ENCODE assay signal across 16 mouse cellular contexts in genomic region chr11:94456347-94456746, GRCm38 (mm10). TPM values are rescaled to one million over a fixed set of nuclear protein-coding genes. Genes with fewer than 3 reads are reported as not detected.
DNase-seq lines count a peak whose midpoint lies in the region; ATAC-seq and TF ChIP-seq lines count a peak whose summit lies in the region.
"Had no signal": no experiment of that assay in that cellular context is flagged by ENCODE, and none has a peak within 500 bp of the region (broad histone marks: within the 10 kb centered on the region; RNA-seq: fewer than 3 reads in every experiment).

No protein-coding gene starts in this region.

- intact Hi-C loops in gastrocnemius, postnatal 36 days (cut with DNase I), result no loop called here

- H3K9me3 ChIP-seq in MEL (replicated peaks; ENCODE audit: insufficient read depth, low read length), result no peaks in the 10 kb centered on the region
- H3K9me3 ChIP-seq: G1E; neural tube, embryonic 13.5 days had no signal

- ATAC-seq in frontal cortex, adult (ENCODE audit: low TSS enrichment), result peak; percentile 24
- peak; percentile 91 for ATAC-seq in erythroid progenitor cell, adult 5-6 weeks (replicated peaks; ENCODE audit: low FRiP score, poor library complexity, severe bottlenecking)
- ATAC-seq in megakaryocyte-erythroid progenitor cell, adult 5-6 weeks (replicated peaks; ENCODE audit: low FRiP score, low TSS enrichment, poor library complexity, severe bottlenecking), result peak; percentile 95
- ATAC-seq: activated CD4-positive, CD25-positive, alpha-beta regulatory T cell, adult 4 months; inflammation-experienced regulatory T-cells, adult 6 months; midbrain, embryonic 16.5 days had no signal

- TF ChIP-seq CTCF in MEL (IDR thresholded peaks at IDR 0.05 in 2 of 3, conservative IDR thresholded peaks at IDR 0.05 in 1 of 3; ENCODE audit: control insufficient read depth in 1 of 3, insufficient read depth in 1 of 3, low read depth in 2 of 3, low read length in 3 of 3, poor library complexity in 1 of 3, severe bottlenecking in 1 of 3), result no peak

- H3K27ac ChIP-seq in MEL (ENCODE audit: control insufficient read depth, low read depth, low read length), result no peak overlapping the region
- H3K27ac ChIP-seq: neural tube, embryonic 13.5 days had no signal

- 0 out of 4 replicates have a peak, but pooled peaks of 1 of the 2 experiments have one; percentile 8 for TF ChIP-seq EP300 in MEL (IDR thresholded peaks at IDR 0.05; ENCODE audit: low read depth in 1 of 2, low read length in 2 of 2)

- peaks cover 2 to 10% of the 10 kb centered on the region in 2 experiments for H3K27me3 ChIP-seq in MEL (ENCODE audit: control insufficient read depth in 1 of 2, insufficient read depth in 2 of 2, low read length in 2 of 2)
- H3K27me3 ChIP-seq: neural tube, embryonic 13.5 days had no signal

- H3K9ac ChIP-seq in MEL (ENCODE audit: control insufficient read depth, low read depth, low read length, poor library complexity, severe bottlenecking), result no peak overlapping the region
- H3K9ac ChIP-seq: lung, embryonic 14.5 days had no signal

- H3K79me2 ChIP-seq in MEL (ENCODE audit: control insufficient read depth, insufficient read depth, low read length, poor library complexity), result no peaks in the 10 kb centered on the region

- H3K36me3 ChIP-seq in MEL (ENCODE audit: control insufficient read depth in 1 of 2, insufficient read depth in 2 of 2, low read length in 2 of 2), result no peaks in the 10 kb centered on the region
- H3K36me3 ChIP-seq: G1E had no signal

- no peak for DNase-seq in frontal cortex, postnatal 10 days (ENCODE audit: low spot score in 2 of 2)
- DNase-seq in MEL (ENCODE audit: low read depth, low spot score), result peak; percentile 30
- DNase-seq in embryo, embryonic 10.5 days (ENCODE audit: low spot score), result no peak
- no peak for DNase-seq in layer of hippocampus, adult 11-12 months (ENCODE audit: low spot score)
- DNase-seq in gastrocnemius, postnatal 36 days, result no peak
- DNase-seq: cerebellum, postnatal 25 days; lung, embryonic 14.5 days had no signal

- H3K4me1 ChIP-seq in MEL (ENCODE audit: control insufficient read depth in 1 of 2, insufficient read depth in 2 of 2, low read length in 2 of 2), result peaks cover 0 to 3% of the 10 kb centered on the region in 2 experiments; a peak in 1 of 4 replicates

- no peak overlapping the region for H3K4me3 ChIP-seq in MEL (ENCODE audit: control insufficient read depth in 1 of 2, insufficient read depth in 1 of 2, low read depth in 2 of 2, low read length in 2 of 2)
- H3K4me3 ChIP-seq: neural tube, embryonic 13.5 days had no signal

- no peak for TF ChIP-seq POLR2A in MEL (IDR thresholded peaks at IDR 0.05; ENCODE audit: control insufficient read depth in 1 of 2, insufficient read depth in 1 of 2, low read depth in 1 of 2, low read length in 2 of 2, poor library complexity in 1 of 2)

- TF ChIP-seq RAD21 in MEL (IDR thresholded peaks at IDR 0.05; ENCODE audit: low read depth, low read length), result no peak

TF ChIP-seq in MEL, 35 proteins besides CTCF, POLR2A, EP300 and RAD21:
- TF ChIP-seq RCOR1 (IDR thresholded peaks at IDR 0.05; ENCODE audit: low read depth, low read length) (no peak), ZKSCAN1 (IDR thresholded peaks at IDR 0.05; ENCODE audit: low read depth, low read length) (no peak), TBP (IDR thresholded peaks at IDR 0.05; ENCODE audit: low read depth, low read length) (no peak), KAT2A (conservative IDR thresholded peaks at IDR 0.05; ENCODE audit: low read depth, low read length) (no peak), MAFK (IDR thresholded peaks at IDR 0.05; ENCODE audit: borderline replicate concordance, low read depth, low read length) (no peak), NRF1 (IDR thresholded peaks at IDR 0.05; ENCODE audit: insufficient read depth, low read depth, low read length, poor library complexity, severe bottlenecking) (no peak), GATA1 (IDR thresholded peaks at IDR 0.05; ENCODE audit: low read depth, low read length) (no peak), CHD1 (IDR thresholded peaks at IDR 0.05; ENCODE audit: low read depth, low read length) (no peak), GABPA (IDR thresholded peaks at IDR 0.05; ENCODE audit: low read depth, low read length) (no peak), POLR2AphosphoS2 (IDR thresholded peaks at IDR 0.05; ENCODE audit: low read length) (no peak), ETS1 (IDR thresholded peaks at IDR 0.05; ENCODE audit: low read depth, low read length) (no peak), ZC3H11A (IDR thresholded peaks at IDR 0.05; ENCODE audit: low read depth, low read length) (no peak), ZNF384 (IDR thresholded peaks at IDR 0.05; ENCODE audit: low read depth, low read length) (no peak), NELFE (IDR thresholded peaks at IDR 0.05; ENCODE audit: low read depth, low read length) (no peak), MAZ (IDR thresholded peaks at IDR 0.05; ENCODE audit: low read depth, low read length) (no peak), ELF1 (IDR thresholded peaks at IDR 0.05; ENCODE audit: low read depth, low read length) (no peak)

RNA-seq across cellular contexts. Expression of gene Cacna1g, which starts 17.7 kb away (rescaled TPM):
- 0.04 TPM in 1 of 2 replicates, not detected in the other for total RNA-seq in MEL (2012; rRNA removed)
- polyA plus RNA-seq in MEL (2012; ENCODE audit: insufficient read depth in 1 of 2, insufficient read length in 2 of 2, low read depth in 1 of 2, low replicate concordance in 2 of 2, missing spikeins in 1 of 2), result under 1 TPM in 1 of 2 experiments, not detected in 1; 0.01 TPM
- total RNA-seq in erythroid progenitor cell, adult 5-6 weeks (2015; ENCODE audit: low replicate concordance), result 208 and 236 TPM in 2 replicates
- total RNA-seq in erythroid progenitor cell, adult 5-6 weeks (2017; ENCODE audit: low replicate concordance), result 142 TPM in 2 replicates
- 0.35 and 1.9 TPM in 2 replicates for total RNA-seq in megakaryocyte-erythroid progenitor cell, adult 5-6 weeks (2014; fragmentation: Nextera tagmentation)
- 0.04 and 3.8 TPM in 2 replicates for total RNA-seq in megakaryocyte-erythroid progenitor cell, adult 5-6 weeks (2017)
- 1 to 10 TPM; 2.0 to 3.0 TPM for total RNA-seq in gastrocnemius, postnatal 36 days (2021)
- polyA plus RNA-seq: activated CD4-positive, CD25-positive, alpha-beta regulatory T cell, adult 4 months; G1E; inflammation-experienced regulatory T-cells, adult 6 months had no signal

RNA-seq across cellular contexts. Expression of gene Spata20, which starts 29.6 kb away (rescaled TPM):
- not detected in 2 replicates for total RNA-seq in MEL (2012; rRNA removed)
- not detected for polyA plus RNA-seq in MEL (2012; ENCODE audit: insufficient read depth in 1 of 2, insufficient read length in 2 of 2, low read depth in 1 of 2, low replicate concordance in 2 of 2, missing spikeins in 1 of 2)
- not detected in 2 replicates for total RNA-seq in erythroid progenitor cell, adult 5-6 weeks (2015; ENCODE audit: low replicate concordance)
- not detected in 2 replicates for total RNA-seq in erythroid progenitor cell, adult 5-6 weeks (2017; ENCODE audit: low replicate concordance)
- not detected in 2 replicates for total RNA-seq in megakaryocyte-erythroid progenitor cell, adult 5-6 weeks (2014; fragmentation: Nextera tagmentation)
- not detected in 2 replicates for total RNA-seq in megakaryocyte-erythroid progenitor cell, adult 5-6 weeks (2017)
- not detected for total RNA-seq in gastrocnemius, postnatal 36 days (2021)
- total RNA-seq: G1E; gastrocnemius, adult 8-10 months had no signal
- polyA plus RNA-seq: activated CD4-positive, CD25-positive, alpha-beta regulatory T cell, adult 4 months; G1E; inflammation-experienced regulatory T-cells, adult 6 months had no signal

RNA-seq across cellular contexts. Expression of gene Epn3, which starts 43.4 kb away (rescaled TPM):
- not detected in 2 replicates for total RNA-seq in MEL (2012; rRNA removed)
- polyA plus RNA-seq in MEL (2012; ENCODE audit: insufficient read depth in 1 of 2, insufficient read length in 2 of 2, low read depth in 1 of 2, low replicate concordance in 2 of 2, missing spikeins in 1 of 2), result not detected
- total RNA-seq in erythroid progenitor cell, adult 5-6 weeks (2015; ENCODE audit: low replicate concordance), result not detected in 2 replicates
- total RNA-seq in erythroid progenitor cell, adult 5-6 weeks (2017; ENCODE audit: low replicate concordance), result not detected in 2 replicates
- not detected in 2 replicates for total RNA-seq in megakaryocyte-erythroid progenitor cell, adult 5-6 weeks (2014; fragmentation: Nextera tagmentation)
- not detected in 2 replicates for total RNA-seq in megakaryocyte-erythroid progenitor cell, adult 5-6 weeks (2017)
- total RNA-seq in gastrocnemius, postnatal 36 days (2021), result under 1 TPM; 0.12 to 0.31 TPM
- total RNA-seq: G1E had no signal
- polyA plus RNA-seq: activated CD4-positive, CD25-positive, alpha-beta regulatory T cell, adult 4 months; G1E; inflammation-experienced regulatory T-cells, adult 6 months had no signal

Comparison
In these comparisons a context has a peak if more than half of its experiments do, and no peak if none do; other contexts are left out.
1. ATAC-seq: peak in every context shown above with its lines; median percentile 95 in megakaryocyte-erythroid progenitor cell, adult 5-6 weeks; 91 in erythroid progenitor cell, adult 5-6 weeks; 24 in frontal cortex, adult.
2. RNA of gene Cacna1g, which starts 17.7 kb away (total RNA-seq): 142 to 236 TPM in erythroid progenitor cell, adult 5-6 weeks; 0.04 to 3.8 TPM in megakaryocyte-erythroid progenitor cell, adult 5-6 weeks, 2.0 to 3.0 TPM in gastrocnemius, postnatal 36 days and 0.04 TPM in MEL; every median in the first group is over 10 times any median in the second.